Mouse (Mus musculus): ENCODE data around the gene Abca14.

Abca14 gene

GRCm38 (mm10) chr7:120203789-120204188 is at the start of gene Abca14:
TSS of gene Abca14 (plus strand) at chr7:120203961.
- peak; percentile 86 for DNase-seq

GRCm38 (mm10) chr7:120156841-120157409 is 46.8 kb upstream of the Abca14 start:
- no peak for DNase-seq

- DNase-seq = no peak
Observed at GRCm38 (mm10) chr7:120157575-120158061, 46.1 kb upstream of the Abca14 start.

GRCm38 (mm10) chr7:120158121-120158613 is 45.6 kb upstream of the Abca14 start:
- no peak for DNase-seq

- DNase-seq = no peak
Observed at GRCm38 (mm10) chr7:120163581-120164251, 40.0 kb upstream of the Abca14 start.

GRCm38 (mm10) chr7:120172188-120172700 is 31.5 kb upstream of the Abca14 start:
- DNase-seq = no peak

GRCm38 (mm10) chr7:120173603-120174244 is 30.0 kb upstream of the Abca14 start, which contains the start of gene Anks4b:
TSS of gene Anks4b (plus strand) at chr7:120173858.
- DNase-seq = no peak

GRCm38 (mm10) chr7:120174723-120175504 is 28.8 kb upstream of the Abca14 start:
- no peak for DNase-seq

GRCm38 (mm10) chr7:120177611-120178010 is 26.1 kb upstream of the Abca14 start:
- DNase-seq = no peak

GRCm38 (mm10) chr7:120178935-120179334 is 24.8 kb upstream of the Abca14 start:
- no peak for DNase-seq

- no peak for DNase-seq
Observed at GRCm38 (mm10) chr7:120180547-120180946, 23.2 kb upstream of the Abca14 start.

- no peak for DNase-seq
Observed at GRCm38 (mm10) chr7:120181401-120182230, 22.1 kb upstream of the Abca14 start.

- DNase-seq = no peak
Observed at GRCm38 (mm10) chr7:120182891-120183290, 20.9 kb upstream of the Abca14 start.

- DNase-seq = no peak
Observed at GRCm38 (mm10) chr7:120188946-120189345, 14.8 kb upstream of the Abca14 start.

GRCm38 (mm10) chr7:120189369-120190149 is 14.2 kb upstream of the Abca14 start:
- no peak for DNase-seq

GRCm38 (mm10) chr7:120190150-120190665 is 13.6 kb upstream of the Abca14 start:
- no peak for DNase-seq

GRCm38 (mm10) chr7:120192207-120192606 is 11.6 kb upstream of the Abca14 start:
- DNase-seq = no peak

GRCm38 (mm10) chr7:120192816-120193215 is 10.9 kb upstream of the Abca14 start:
- no peak for DNase-seq

- DNase-seq = no peak
Observed at GRCm38 (mm10) chr7:120195207-120195606, 8.6 kb upstream of the Abca14 start.

- DNase-seq = no peak
Observed at GRCm38 (mm10) chr7:120201231-120201744, 2.5 kb upstream of the Abca14 start.

All from right cerebral cortex, postnatal 25 days (tissue).